Mouse (Mus musculus) gastrocnemius, postnatal 25 days (tissue): ENCODE results near the gene Sugp1. TPM values are rescaled to one million over a fixed set of nuclear protein-coding genes. Genes with fewer than 3 reads are reported as not detected.
A peak's percentile ranks its signal among the peaks of the same experiment; 100 is the strongest.
"Not testable (repeated sequence)": the region's sequence is repeated elsewhere in the genome, so short reads cannot be mapped to it uniquely, and the experiment has no call there.

Source experiments
- DNase-seq: peaks from one replicate; pipeline ENCODE4 v3.0.0; 2022
- long read RNA-seq, 2 experiments: library from polyadenylated mRNA; stranded (forward); transcript quantifications; one replicate each; pipeline ENCODE4 v2.0.0; 2021
- total RNA-seq, 2 experiments: library from RNA; stranded (reverse); gene quantifications; 1 replicate in 1 of 2; 2 replicates in 1 of 2; pipeline ENCODE4 v1.2.3; 2021

The Sugp1 gene
- 10 to 100 TPM; 13.1 to 15.5 TPM for total RNA-seq
- long read RNA-seq, experiment 1, transcript Sugp1-201 (14 exons, 2,681 nt): major isoform, 9 of 14 reads
- long read RNA-seq, experiment 1, partial matches to known transcripts: 4 of 14 reads
- long read RNA-seq, experiment 1, other reads (novel, unspliced or antisense): 1 of 14 reads
- long read RNA-seq, experiment 2, transcript Sugp1-201 (14 exons, 2,681 nt): major isoform, 15 of 23 reads
- long read RNA-seq, experiment 2, partial matches to known transcripts: 6 of 23 reads
- long read RNA-seq, experiment 2, other reads (novel, unspliced or antisense): 2 of 23 reads

- DNase-seq: peak; percentile 93
These were observed at the start of gene Sugp1, which contains the start of gene Mau2 for GRCm38 (mm10) chr8:70042583-70043455. TSS of gene Sugp1 (plus strand) at chr8:70042813. TSS of gene Mau2 (minus strand) at chr8:70042734.

GRCm38 (mm10) chr8:69995422-69995775 is 47.2 kb upstream of the Sugp1 start:
- DNase-seq: peak; percentile 7

- peak; percentile 100 for DNase-seq
These were observed 46.6 kb upstream of the Sugp1 start, which contains the start of gene Gatad2a for GRCm38 (mm10) chr8:69995776-69996588. TSS of gene Gatad2a (minus strand) at chr8:69996384.

GRCm38 (mm10) chr8:69996589-69997285 is 45.9 kb upstream of the Sugp1 start:
- DNase-seq: no peak

GRCm38 (mm10) chr8:69998706-69999105 is 43.9 kb upstream of the Sugp1 start:
- no peak for DNase-seq

- no peak for DNase-seq
These were observed 43.4 kb upstream of the Sugp1 start for GRCm38 (mm10) chr8:69999236-69999635.

GRCm38 (mm10) chr8:70000226-70000625 is 42.4 kb upstream of the Sugp1 start:
- DNase-seq: no peak

GRCm38 (mm10) chr8:70001176-70001891 is 41.3 kb upstream of the Sugp1 start:
- DNase-seq: peak; percentile 48

GRCm38 (mm10) chr8:70001892-70002191 is 40.8 kb upstream of the Sugp1 start:
- DNase-seq: not testable (repeated sequence)

- DNase-seq: no peak
These were observed 39.4 kb upstream of the Sugp1 start for GRCm38 (mm10) chr8:70003204-70003657.

GRCm38 (mm10) chr8:70004345-70004744 is 38.3 kb upstream of the Sugp1 start:
- DNase-seq: no peak

GRCm38 (mm10) chr8:70005178-70005577 is 37.4 kb upstream of the Sugp1 start:
- no peak for DNase-seq

GRCm38 (mm10) chr8:70010796-70011195 is 31.8 kb upstream of the Sugp1 start:
- not testable (repeated sequence) for DNase-seq

- no peak for DNase-seq
These were observed 30.3 kb upstream of the Sugp1 start for GRCm38 (mm10) chr8:70012350-70012749.

- no peak for DNase-seq
These were observed 29.9 kb upstream of the Sugp1 start for GRCm38 (mm10) chr8:70012763-70013162.

GRCm38 (mm10) chr8:70015017-70015416 is 27.6 kb upstream of the Sugp1 start:
- no peak for DNase-seq

- DNase-seq: no peak
These were observed 19.0 kb upstream of the Sugp1 start for GRCm38 (mm10) chr8:70023596-70023995.

GRCm38 (mm10) chr8:70026151-70026550 is 16.5 kb upstream of the Sugp1 start:
- DNase-seq: no peak

GRCm38 (mm10) chr8:70030255-70030654 is 12.4 kb upstream of the Sugp1 start:
- DNase-seq: no peak

- DNase-seq: no peak
These were observed 4.6 kb upstream of the Sugp1 start for GRCm38 (mm10) chr8:70037994-70038393.

GRCm38 (mm10) chr8:70041885-70042546 is 597 bp upstream of the Sugp1 start:
- no peak for DNase-seq
